Mouse (Mus musculus) liver, adult 2 months (tissue): Measurements from ENCODE around the gene Fnbp1.

Experiments used
- CTCF ChIP-seq: fragments of 200-500 bp; IDR thresholded peaks from 2 replicates; pipeline ENCODE4 v1.5.1; 2011; ENCODE audit warnings: low read depth, low read length, control low read depth
- POLR2A ChIP-seq: fragments of 200-500 bp; IDR thresholded peaks from 2 replicates; pipeline ENCODE4 v1.6.1; 2011; ENCODE audit warnings: low read length, control low read depth; ENCODE audit not compliant: insufficient read depth; ENCODE audit errors: extremely low read depth

DNA sequence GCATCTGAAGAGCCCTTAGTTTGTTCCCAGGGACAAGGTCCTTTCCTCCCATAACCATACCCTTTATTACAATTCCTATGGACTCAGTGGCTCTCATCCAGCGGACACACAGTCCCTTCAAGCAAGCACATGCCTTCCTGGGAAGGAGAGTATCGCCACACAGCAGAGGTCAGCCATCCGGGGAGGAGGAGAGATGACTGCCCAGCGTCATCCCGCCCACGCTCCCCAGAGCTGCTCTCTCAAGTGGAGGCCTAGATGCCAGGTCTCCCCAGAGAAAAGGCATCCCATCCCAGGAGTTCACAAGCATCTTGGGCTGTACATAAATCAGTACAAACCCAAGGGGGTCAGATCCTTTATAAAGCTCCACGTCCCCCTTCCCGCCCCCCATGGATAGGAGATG, 9.1 kb downstream of the Fnbp1 start:
- TF ChIP-seq POLR2A: no peak
- no peak for TF ChIP-seq CTCF
